Mouse (Mus musculus): ENCODE data around the gene Camkk1. TPM values are rescaled to one million over a fixed set of nuclear protein-coding genes. Genes with fewer than 3 reads are reported as not detected.
A peak's percentile ranks its signal among the peaks of the same experiment; 100 is the strongest.

Camkk1 gene
- total RNA-seq, 2 experiments from 2014 or later, result 80.5 to 82.7 TPM

DNA sequence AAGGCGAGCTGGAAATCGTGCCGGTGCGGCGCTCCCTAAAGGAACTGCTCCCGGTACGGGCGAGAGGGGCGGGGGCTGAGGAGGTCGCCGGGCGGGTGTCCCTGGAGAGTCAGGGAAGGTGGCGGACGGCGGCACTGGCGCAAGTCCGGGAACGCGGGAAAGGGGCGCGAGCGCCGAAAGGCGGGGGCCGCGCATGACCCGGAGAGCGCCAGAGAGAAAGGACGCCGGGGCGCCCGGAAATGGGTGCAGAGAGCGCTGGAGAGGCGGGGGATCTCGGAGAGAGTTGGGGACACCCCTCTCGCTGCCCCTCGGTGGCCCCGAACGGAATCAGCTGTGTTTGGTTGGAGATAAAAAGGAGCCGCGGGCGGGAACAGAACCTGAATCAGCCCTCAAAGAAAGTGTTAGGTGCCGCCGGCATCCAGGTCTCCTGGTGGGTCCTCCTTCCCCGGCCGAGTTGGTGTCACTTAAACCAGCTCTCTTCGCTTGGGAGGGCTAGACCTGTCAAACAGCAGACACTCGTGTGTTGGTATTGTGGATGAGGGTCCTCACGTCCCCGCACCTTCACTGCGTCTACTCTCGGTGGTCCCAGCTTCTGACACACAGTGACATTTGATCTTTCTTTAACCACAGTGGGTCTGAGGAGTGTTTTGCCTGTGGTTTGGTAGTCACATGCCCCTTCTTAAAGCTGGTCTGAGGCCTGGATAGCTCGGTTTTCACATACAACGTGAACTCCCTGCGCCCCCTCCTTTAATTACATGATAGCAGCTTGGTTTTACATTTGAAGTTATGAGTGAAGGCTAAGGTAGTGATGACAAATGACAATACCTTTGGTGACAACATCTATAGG lies 29.4 kb downstream of the Camkk1 start:
- DNase-seq (ENCODE audit: low spot score in 2 of 2), result no peak

- DNase-seq (ENCODE audit: low spot score in 2 of 2), result peak; percentile 72 to 83
Observed at GRCm38 (mm10) chr11:73049335-73049734, 30.5 kb downstream of the Camkk1 start.

GRCm38 (mm10) chr11:73052795-73053194 lies 34.0 kb downstream of the Camkk1 start:
- DNase-seq (ENCODE audit: low spot score in 2 of 2), result no peak

- no peak for DNase-seq (ENCODE audit: low spot score in 2 of 2)
Observed at GRCm38 (mm10) chr11:73057701-73058100, 38.9 kb downstream of the Camkk1 start.

DNA sequence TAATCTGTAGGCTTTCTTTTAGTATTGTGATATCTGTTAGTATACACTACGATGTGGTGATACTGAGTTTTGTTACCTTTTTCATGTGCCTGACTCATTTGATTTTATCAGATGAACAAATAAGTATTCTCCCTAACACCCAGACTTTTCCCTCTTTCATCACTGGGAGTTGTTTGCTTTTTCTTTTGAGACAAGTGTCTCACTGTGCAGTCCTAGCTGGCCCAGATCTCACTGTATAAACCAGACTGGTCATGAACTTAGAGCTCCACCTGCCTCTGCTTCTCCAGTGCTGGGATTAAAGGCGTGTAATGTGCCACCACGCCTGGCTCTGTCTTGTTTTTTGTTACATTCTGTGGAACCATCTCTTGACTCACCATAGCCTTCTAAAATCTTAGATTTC lies 40.8 kb downstream of the Camkk1 start:
- DNase-seq (ENCODE audit: low spot score in 2 of 2), result no peak

- no peak for DNase-seq (ENCODE audit: low spot score in 2 of 2)
Observed at GRCm38 (mm10) chr11:73061413-73061812, 42.6 kb downstream of the Camkk1 start.

DNA sequence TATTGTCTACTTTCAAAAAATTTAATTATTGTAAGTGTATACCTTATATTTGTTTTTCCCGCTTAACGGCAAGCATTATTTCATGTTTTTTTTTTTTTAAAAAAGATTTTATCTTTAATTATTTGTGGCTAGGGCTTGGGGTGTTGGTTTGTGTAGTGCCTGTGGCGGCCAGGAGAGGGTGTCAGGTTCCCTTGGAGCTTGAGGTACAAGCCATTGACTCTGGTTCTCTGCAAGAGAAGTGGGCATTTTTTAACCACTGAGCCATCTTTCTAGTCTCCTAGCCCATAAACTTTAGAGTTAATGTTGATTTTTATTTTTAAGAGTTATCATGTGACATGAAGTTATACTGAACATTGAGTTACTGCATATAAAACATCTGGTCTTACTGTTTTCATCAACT lies 53.0 kb downstream of the Camkk1 start:
- no peak for DNase-seq (ENCODE audit: low spot score in 2 of 2)

DNA sequence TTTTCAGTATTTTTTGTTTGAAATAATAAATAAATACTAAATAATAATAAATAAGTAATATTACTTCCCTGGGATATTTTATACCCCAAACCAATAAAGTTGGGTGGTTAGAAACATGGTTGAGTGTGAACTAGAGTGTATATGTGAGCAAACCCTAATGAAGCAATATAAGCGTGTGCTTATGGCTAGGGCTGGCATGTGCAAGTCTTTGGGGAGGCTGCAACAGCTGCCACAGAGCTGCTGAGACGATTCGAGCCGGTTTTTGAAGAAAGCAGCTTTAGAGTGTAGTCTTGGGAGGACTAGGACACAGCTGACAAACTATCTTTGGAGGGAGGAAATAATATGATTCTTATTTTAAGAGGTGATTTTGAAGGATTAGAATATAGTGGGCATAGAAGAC lies 57.5 kb downstream of the Camkk1 start:
- DNase-seq (ENCODE audit: low spot score in 2 of 2), result no peak

DNA sequence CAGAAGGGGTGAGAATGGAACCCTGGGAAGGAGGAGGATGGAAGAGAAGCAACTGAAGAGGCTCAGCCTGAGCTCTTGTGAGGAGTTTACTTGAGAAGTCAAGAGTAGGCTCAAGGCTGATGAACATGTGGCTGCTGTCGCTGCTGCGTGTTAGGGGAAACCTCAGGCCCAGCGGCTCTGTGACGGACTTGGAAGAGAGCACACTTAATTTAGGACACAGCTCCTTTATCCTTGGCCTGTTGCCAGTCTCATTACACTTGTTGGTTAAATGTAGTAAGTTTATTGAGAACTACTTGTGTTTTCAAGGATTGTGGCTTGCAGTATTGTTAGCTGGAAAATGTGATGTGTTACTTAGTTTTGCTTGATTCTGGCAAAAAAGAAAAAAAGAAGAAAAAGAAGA lies 57.9 kb downstream of the Camkk1 start:
- peak in 1 of 2 experiments; percentile 31 for DNase-seq (ENCODE audit: low spot score in 2 of 2)

- DNase-seq (ENCODE audit: low spot score in 2 of 2), result no peak
Observed at GRCm38 (mm10) chr11:73077211-73077720, 58.5 kb downstream of the Camkk1 start.

DNA sequence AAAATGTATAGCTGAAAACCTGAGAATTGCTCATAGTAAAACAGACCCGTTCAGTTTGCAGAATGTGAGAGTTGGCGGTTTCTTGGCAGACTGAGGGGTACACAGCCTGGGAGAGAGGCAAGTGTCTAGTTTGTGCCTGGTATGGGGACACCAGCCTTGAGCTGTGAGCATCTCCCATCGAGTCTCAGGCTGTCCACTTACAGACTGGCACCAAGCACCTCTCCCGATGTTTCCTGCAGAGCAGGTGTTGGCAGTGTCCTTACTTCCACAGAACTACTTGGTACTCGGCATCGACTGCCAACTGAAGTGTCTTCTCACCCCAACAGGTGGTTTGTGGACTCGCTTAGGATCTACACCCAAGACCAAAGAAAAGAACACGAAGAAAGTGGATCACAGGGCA lies 59.8 kb downstream of the Camkk1 start:
- no peak for DNase-seq (ENCODE audit: low spot score in 2 of 2)

DNA sequence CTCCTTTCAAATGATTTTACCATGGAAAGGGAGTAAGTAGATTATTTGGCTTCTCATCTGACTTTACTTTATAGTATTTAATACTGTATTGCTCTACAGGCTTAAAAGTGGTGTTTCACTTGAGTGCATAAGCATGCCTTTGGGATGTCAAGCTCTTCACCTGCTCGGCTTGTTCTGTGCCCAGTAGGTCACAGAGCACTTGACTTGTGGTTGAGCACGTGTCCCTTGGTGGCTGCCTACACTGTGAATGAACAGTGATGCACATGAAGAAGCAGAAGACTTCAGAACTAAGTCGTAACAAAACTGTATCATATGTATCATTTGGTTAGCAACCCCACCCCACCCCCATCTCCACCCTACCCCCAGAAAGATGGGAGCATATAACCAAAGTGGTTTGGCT lies 61.5 kb downstream of the Camkk1 start:
- no peak for DNase-seq (ENCODE audit: low spot score in 2 of 2)

DNA sequence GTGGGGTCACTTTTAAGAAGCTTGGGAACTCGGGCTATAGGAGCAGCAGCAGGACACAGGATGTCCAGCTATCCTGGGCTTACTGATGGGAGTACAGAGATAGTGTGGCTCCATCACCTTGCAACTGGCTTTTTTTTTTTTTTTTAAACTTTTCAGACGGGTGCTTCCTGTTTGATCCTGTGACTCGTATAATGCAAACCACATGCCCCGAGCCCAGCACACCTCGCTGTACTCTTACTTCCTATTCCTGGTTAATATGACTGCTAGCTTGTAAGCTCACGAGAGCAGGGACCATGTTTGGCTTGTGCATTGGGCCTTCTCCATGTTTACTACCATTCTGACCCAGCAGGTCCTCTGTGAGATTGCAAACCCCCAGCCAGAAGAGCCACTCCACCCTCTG lies 65.5 kb downstream of the Camkk1 start:
- DNase-seq (ENCODE audit: low spot score in 2 of 2), result no peak

GRCm38 (mm10) chr11:73084804-73085231 lies 66.0 kb downstream of the Camkk1 start:
- DNase-seq (ENCODE audit: low spot score in 2 of 2), result peak; percentile 52 to 55

DNA sequence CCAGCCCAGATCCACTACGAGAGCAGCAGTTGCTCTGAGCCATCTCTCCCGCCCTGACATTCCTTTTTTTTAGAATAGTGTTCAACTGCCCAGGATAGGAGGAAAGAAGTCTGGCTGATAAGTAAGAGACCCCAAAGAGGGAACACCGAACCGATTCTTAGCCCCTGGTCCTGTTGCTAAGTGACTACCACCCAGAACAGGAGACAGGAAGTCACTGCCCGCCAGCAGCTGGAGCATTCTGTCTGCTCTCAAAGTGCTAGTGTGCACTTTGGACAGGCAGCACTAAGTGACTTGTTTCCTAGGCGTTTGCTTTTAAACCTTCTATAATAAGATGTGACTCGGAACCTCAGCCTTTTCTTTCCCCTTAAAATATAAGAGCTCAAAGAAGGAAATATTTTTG lies 66.6 kb downstream of the Camkk1 start:
- DNase-seq (ENCODE audit: low spot score in 2 of 2), result no peak

GRCm38 (mm10) chr11:73087700-73088480 lies 69.1 kb downstream of the Camkk1 start:
- no peak for DNase-seq (ENCODE audit: low spot score in 2 of 2)

DNA sequence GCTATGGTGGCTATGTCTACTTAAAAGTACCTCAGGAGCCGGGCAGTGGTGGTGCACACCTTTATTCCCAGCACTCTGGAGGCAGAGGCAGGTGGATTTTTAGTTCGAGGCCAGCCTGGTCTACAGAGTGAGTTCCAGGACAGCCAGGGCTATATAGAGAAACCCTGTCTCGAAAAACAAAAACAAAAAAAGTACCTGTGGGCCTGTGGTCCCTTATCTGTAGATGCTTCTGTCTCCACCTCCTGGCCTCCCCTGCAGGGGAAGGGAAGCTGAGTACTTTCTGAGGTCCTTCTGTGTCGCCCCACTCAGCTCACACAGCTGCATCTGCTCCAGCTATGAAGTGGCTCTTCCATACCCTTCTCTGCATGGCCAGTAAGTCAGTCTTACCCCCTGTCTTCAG lies 71.5 kb downstream of the Camkk1 start, which contains the start of gene Itgae:
TSS of gene Itgae (plus strand) at position 301 of the 400 bp plus-strand sequence.
- no peak for DNase-seq (ENCODE audit: low spot score in 2 of 2)

GRCm38 (mm10) chr11:73090826-73091225 lies 72.0 kb downstream of the Camkk1 start:
- no peak for DNase-seq (ENCODE audit: low spot score in 2 of 2)
